8 mouse cellular contexts compared by ENCODE assay signal in genomic region chr10:80570419-80570818, GRCm38 (mm10). TPM values are rescaled to one million over a fixed set of nuclear protein-coding genes. Genes with fewer than 3 reads are reported as not detected.
DNase-seq lines count a peak whose midpoint lies in the region; ATAC-seq and TF ChIP-seq lines count a peak whose summit lies in the region.
"Had no signal": no experiment of that assay in that cellular context is flagged by ENCODE, and none has a peak within 500 bp of the region (broad histone marks: within the 10 kb centered on the region; RNA-seq: fewer than 3 reads in every experiment).

No protein-coding gene starts in this region.

- H3K9ac ChIP-seq in lung, embryonic 15.5 days, result 0 out of 2 replicates have a peak overlapping the region, but pooled peaks have one; percentile 31
- H3K9ac ChIP-seq in embryonic facial prominence, embryonic 12.5 days, result 0 out of 2 replicates have a peak overlapping the region, but pooled peaks have one; percentile 56
- peak overlapping the region; percentile 59; the same call in 1 of the 2 replicates for H3K9ac ChIP-seq in intestine, embryonic 16.5 days (ENCODE audit: low read depth, low read length)
- H3K9ac ChIP-seq in midbrain, embryonic 15.5 days, result peak overlapping the region; percentile 11; the same call in 1 of the 2 replicates

- peaks cover 59% of the 10 kb centered on the region for H3K4me1 ChIP-seq in lung, embryonic 15.5 days
- H3K4me1 ChIP-seq in lung, adult 2 months (ENCODE audit: control insufficient read depth, insufficient read depth, low read length), result 0 out of 2 replicates have a peak, but pooled peaks cover 2% of the 10 kb centered on the region
- H3K4me1 ChIP-seq in embryonic facial prominence, embryonic 12.5 days, result peaks cover 45% of the 10 kb centered on the region
- peaks cover 58% of the 10 kb centered on the region for H3K4me1 ChIP-seq in intestine, embryonic 16.5 days (ENCODE audit: control insufficient read depth, insufficient read depth, low read length)
- H3K4me1 ChIP-seq in midbrain, embryonic 15.5 days, result peaks cover 50% of the 10 kb centered on the region

- no peaks in the 10 kb centered on the region for H3K27me3 ChIP-seq in lung, embryonic 15.5 days
- no peaks in the 10 kb centered on the region for H3K27me3 ChIP-seq in embryonic facial prominence, embryonic 12.5 days
- H3K27me3 ChIP-seq in intestine, embryonic 16.5 days (replicated peaks; ENCODE audit: control insufficient read depth, insufficient read depth, low read length), result no peaks in the 10 kb centered on the region
- no peaks in the 10 kb centered on the region for H3K27me3 ChIP-seq in midbrain, embryonic 15.5 days (replicated peaks)

- peaks cover 15% of the 10 kb centered on the region; the same call in 1 of the 2 replicates for H3K36me3 ChIP-seq in lung, embryonic 15.5 days
- peaks cover 6% of the 10 kb centered on the region for H3K36me3 ChIP-seq in embryonic facial prominence, embryonic 12.5 days
- H3K36me3 ChIP-seq in intestine, embryonic 16.5 days (ENCODE audit: control insufficient read depth, insufficient read depth, low read length), result no peaks in the 10 kb centered on the region
- H3K36me3 ChIP-seq in midbrain, embryonic 15.5 days (replicated peaks), result no peaks in the 10 kb centered on the region

- TF ChIP-seq POLR2A in lung, adult 2 months (IDR thresholded peaks at IDR 0.05; ENCODE audit: borderline replicate concordance, extremely low read depth, low read depth, low read length), result no peak

- 0 out of 2 replicates have a peak overlapping the region, but pooled peaks have one; percentile 41 for H3K27ac ChIP-seq in lung, embryonic 15.5 days
- H3K27ac ChIP-seq in embryonic facial prominence, embryonic 12.5 days, result no peak overlapping the region
- H3K27ac ChIP-seq in intestine, embryonic 16.5 days (ENCODE audit: low read length), result 0 out of 2 replicates have a peak overlapping the region, but pooled peaks have one; percentile 63
- no peak overlapping the region for H3K27ac ChIP-seq in midbrain, embryonic 15.5 days

- 0 out of 2 replicates have a peak overlapping the region, but pooled peaks have one; percentile 10 for H3K4me3 ChIP-seq in lung, embryonic 15.5 days
- no peak overlapping the region for H3K4me3 ChIP-seq in lung, adult 2 months (replicated peaks; ENCODE audit: extremely low read depth, low read depth, low read length)
- no peak overlapping the region for H3K4me3 ChIP-seq in embryonic facial prominence, embryonic 12.5 days
- H3K4me3 ChIP-seq in intestine, embryonic 16.5 days (ENCODE audit: low read length), result no peak overlapping the region
- H3K4me3 ChIP-seq in midbrain, embryonic 15.5 days, result no peak overlapping the region

- WGBS in lung, embryonic 15.5 days, result 89% methylated on average over 10 of the region's 10 CpGs
- WGBS in lung, adult 2 months, result 77% methylated on average over 10 of the region's 10 CpGs
- WGBS in embryonic facial prominence, embryonic 12.5 days, result 88% methylated on average over 10 of the region's 10 CpGs
- WGBS in intestine, embryonic 16.5 days, result 84% methylated on average over 10 of the region's 10 CpGs
- WGBS in midbrain, embryonic 15.5 days, result 89% methylated on average over 10 of the region's 10 CpGs

- TF ChIP-seq CTCF in lung, adult 2 months (IDR thresholded peaks at IDR 0.05; ENCODE audit: insufficient read depth, low read length), result no peak

- H3K4me2 ChIP-seq in lung, embryonic 15.5 days, result 0 out of 2 replicates have a peak overlapping the region, but pooled peaks have one; percentile 35
- peak overlapping the region; percentile 43 for H3K4me2 ChIP-seq in embryonic facial prominence, embryonic 12.5 days (replicated peaks)
- peak overlapping the region; percentile 48; the same call in 1 of the 2 replicates for H3K4me2 ChIP-seq in intestine, embryonic 16.5 days (ENCODE audit: low read depth, low read length)
- peak overlapping the region; percentile 36; the same call in 1 of the 2 replicates for H3K4me2 ChIP-seq in midbrain, embryonic 15.5 days

- ATAC-seq in lung, embryonic 15.5 days (ENCODE audit: borderline replicate concordance, extremely low read depth, low FRiP score, low TSS enrichment), result no peak
- ATAC-seq in embryonic facial prominence, embryonic 12.5 days (ENCODE audit: insufficient number of reproducible peaks, insufficient read depth, low FRiP score, low TSS enrichment), result no peak
- ATAC-seq in intestine, embryonic 16.5 days, result no peak
- ATAC-seq in midbrain, embryonic 15.5 days (replicated peaks), result no peak

- DNase-seq in lung, adult 2 months, result no peak
- no peak for DNase-seq in gastrocnemius, postnatal 10 days
- no peak for DNase-seq in adrenal gland, postnatal 10 days
- DNase-seq: thymus, adult 18-20 months had no signal

- H3K9me3 ChIP-seq in lung, embryonic 15.5 days, result no peaks in the 10 kb centered on the region
- no peaks in the 10 kb centered on the region for H3K9me3 ChIP-seq in embryonic facial prominence, embryonic 12.5 days
- no peaks in the 10 kb centered on the region for H3K9me3 ChIP-seq in intestine, embryonic 16.5 days (ENCODE audit: control insufficient read depth, low read length)
- H3K9me3 ChIP-seq in midbrain, embryonic 15.5 days, result no peaks in the 10 kb centered on the region

RNA-seq across cellular contexts. Expression of gene Klf16, which starts 6.7 kb away (rescaled TPM):
- 10.1 and 10.2 TPM in 2 replicates for polyA plus RNA-seq in lung, embryonic 15.5 days (2015; fragmentation: Nextera tagmentation; extraction: Ambion mirVana)
- polyA plus RNA-seq in lung, adult 2 months (2012; rRNA removed), result 24.8 and 31.5 TPM in 2 replicates
- 12.4 and 12.5 TPM in 2 replicates for polyA plus RNA-seq in embryonic facial prominence, embryonic 12.5 days (2016; fragmentation: Nextera tagmentation; extraction: Ambion mirVana)
- 7.0 and 7.4 TPM in 2 replicates for polyA plus RNA-seq in intestine, embryonic 16.5 days (2015; fragmentation: Nextera tagmentation; extraction: Ambion mirVana)
- 6.0 and 6.3 TPM in 2 replicates for polyA plus RNA-seq in midbrain, embryonic 15.5 days (2015; fragmentation: Nextera tagmentation; extraction: Ambion mirVana)
- 1 to 10 TPM; 3.5 to 5.8 TPM for total RNA-seq in gastrocnemius, postnatal 10 days (2021)
- total RNA-seq in adrenal gland, postnatal 10 days (2021), result 10 to 100 TPM; 12.4 to 14.1 TPM

RNA-seq across cellular contexts. Expression of gene Rexo1, which starts 9.1 kb away (rescaled TPM):
- polyA plus RNA-seq in lung, embryonic 15.5 days (2015; fragmentation: Nextera tagmentation; extraction: Ambion mirVana), result 25.0 and 25.8 TPM in 2 replicates
- 61.8 and 62.7 TPM in 2 replicates for polyA plus RNA-seq in lung, adult 2 months (2012; rRNA removed)
- 32.9 and 33.1 TPM in 2 replicates for polyA plus RNA-seq in embryonic facial prominence, embryonic 12.5 days (2016; fragmentation: Nextera tagmentation; extraction: Ambion mirVana)
- polyA plus RNA-seq in intestine, embryonic 16.5 days (2015; fragmentation: Nextera tagmentation; extraction: Ambion mirVana), result 21.5 and 21.9 TPM in 2 replicates
- polyA plus RNA-seq in midbrain, embryonic 15.5 days (2015; fragmentation: Nextera tagmentation; extraction: Ambion mirVana), result 33.9 and 35.0 TPM in 2 replicates
- 10 to 100 TPM; 13.1 to 16.7 TPM for total RNA-seq in gastrocnemius, postnatal 10 days (2021)
- total RNA-seq in adrenal gland, postnatal 10 days (2021), result 10 to 100 TPM; 31.9 to 44.5 TPM

RNA-seq across cellular contexts. Expression of gene Abhd17a, which starts 19.7 kb away (rescaled TPM):
- polyA plus RNA-seq in lung, embryonic 15.5 days (2015; fragmentation: Nextera tagmentation; extraction: Ambion mirVana), result 122 and 133 TPM in 2 replicates
- polyA plus RNA-seq in lung, adult 2 months (2012; rRNA removed), result 191 and 262 TPM in 2 replicates
- 123 and 125 TPM in 2 replicates for polyA plus RNA-seq in embryonic facial prominence, embryonic 12.5 days (2016; fragmentation: Nextera tagmentation; extraction: Ambion mirVana)
- polyA plus RNA-seq in intestine, embryonic 16.5 days (2015; fragmentation: Nextera tagmentation; extraction: Ambion mirVana), result 63.1 and 79.7 TPM in 2 replicates
- polyA plus RNA-seq in midbrain, embryonic 15.5 days (2015; fragmentation: Nextera tagmentation; extraction: Ambion mirVana), result 126 and 152 TPM in 2 replicates
- 10 to 100 TPM; 69.6 to 73.3 TPM for total RNA-seq in gastrocnemius, postnatal 10 days (2021)
- total RNA-seq in adrenal gland, postnatal 10 days (2021), result 100 to 1,000 TPM; 108 to 113 TPM

RNA-seq across cellular contexts. Expression of gene Atp8b3, which starts 31.5 kb away (rescaled TPM):
- polyA plus RNA-seq in lung, embryonic 15.5 days (2015; fragmentation: Nextera tagmentation; extraction: Ambion mirVana), result 0.05 and 0.16 TPM in 2 replicates
- 0.08 and 0.11 TPM in 2 replicates for polyA plus RNA-seq in lung, adult 2 months (2012; rRNA removed)
- 0.19 and 0.23 TPM in 2 replicates for polyA plus RNA-seq in embryonic facial prominence, embryonic 12.5 days (2016; fragmentation: Nextera tagmentation; extraction: Ambion mirVana)
- polyA plus RNA-seq in intestine, embryonic 16.5 days (2015; fragmentation: Nextera tagmentation; extraction: Ambion mirVana), result 0.09 and 0.17 TPM in 2 replicates
- polyA plus RNA-seq in midbrain, embryonic 15.5 days (2015; fragmentation: Nextera tagmentation; extraction: Ambion mirVana), result 0.90 and 1.2 TPM in 2 replicates
- not detected for total RNA-seq in gastrocnemius, postnatal 10 days (2021)
- total RNA-seq in adrenal gland, postnatal 10 days (2021), result under 1 TPM; 0.27 to 0.36 TPM

RNA-seq across cellular contexts. Expression of gene Scamp4, which starts 32.3 kb away (rescaled TPM):
- polyA plus RNA-seq in lung, embryonic 15.5 days (2015; fragmentation: Nextera tagmentation; extraction: Ambion mirVana), result 79.0 and 84.8 TPM in 2 replicates
- polyA plus RNA-seq in lung, adult 2 months (2012; rRNA removed), result 91.4 and 110 TPM in 2 replicates
- 77.4 and 80.6 TPM in 2 replicates for polyA plus RNA-seq in embryonic facial prominence, embryonic 12.5 days (2016; fragmentation: Nextera tagmentation; extraction: Ambion mirVana)
- polyA plus RNA-seq in intestine, embryonic 16.5 days (2015; fragmentation: Nextera tagmentation; extraction: Ambion mirVana), result 125 and 127 TPM in 2 replicates
- polyA plus RNA-seq in midbrain, embryonic 15.5 days (2015; fragmentation: Nextera tagmentation; extraction: Ambion mirVana), result 65.0 and 66.2 TPM in 2 replicates
- 10 to 100 TPM; 18.4 to 23.9 TPM for total RNA-seq in gastrocnemius, postnatal 10 days (2021)
- total RNA-seq in adrenal gland, postnatal 10 days (2021), result 10 to 100 TPM; 41.8 to 42.3 TPM

Comparison
In these comparisons a context has a peak if more than half of its experiments do, and no peak if none do; other contexts are left out.
1. H3K27ac ChIP-seq: peak in lung, embryonic 15.5 days (single experiment) and intestine, embryonic 16.5 days (single experiment); none in embryonic facial prominence, embryonic 12.5 days (single experiment) and midbrain, embryonic 15.5 days (single experiment).
2. Peak in every context shown above with its lines, with median percentiles within 50 percentile points of each other: H3K4me2 ChIP-seq and H3K9ac ChIP-seq.